Mouse (Mus musculus) heart, embryonic 16.5 days (tissue): ENCODE measurements around the gene Tmem221. TPM values are rescaled to one million over a fixed set of nuclear protein-coding genes. Genes with fewer than 3 reads are reported as not detected.
A peak's percentile ranks its signal among the peaks of the same experiment; 100 is the strongest.

Experiments
- ATAC-seq: fragments of 200-750 bp; cut with Nextera tagmentation; replicated peaks from 2 replicates; pipeline ENCODE4 v1.8.0; 2017; ENCODE audit warnings: moderate number of reproducible peaks; ENCODE audit not compliant: insufficient read depth, low FRiP score; ENCODE audit errors: extremely low read depth
- H3K27ac ChIP-seq: fragments of 300-500 bp; sonication (generic); 2 replicates; pipeline ENCODE4 v1.5.1; 2014; ENCODE audit warnings: mild to moderate bottlenecking, low read length, control low read depth, moderate library complexity
- H3K27me3 ChIP-seq: fragments of 300-500 bp; sonication (generic); 2 replicates; pipeline ENCODE4 v1.6.1; 2014; ENCODE audit warnings: low read length, mixed read lengths; ENCODE audit not compliant: control insufficient read depth, insufficient read depth
- H3K36me3 ChIP-seq: fragments of 300-500 bp; sonication (generic); 2 replicates; pipeline ENCODE4 v1.6.1; 2014; ENCODE audit not compliant: control insufficient read depth, insufficient read depth
- H3K4me1 ChIP-seq: fragments of 300-500 bp; sonication (generic); 2 replicates; pipeline ENCODE4 v1.6.1; 2014; ENCODE audit warnings: low read length, mixed read lengths; ENCODE audit not compliant: control insufficient read depth, insufficient read depth
- H3K4me2 ChIP-seq: fragments of 300-500 bp; sonication (generic); 2 replicates; pipeline ENCODE4 v1.6.1; 2014; ENCODE audit warnings: low read depth, mild to moderate bottlenecking, control low read depth, low read length
- H3K4me3 ChIP-seq: fragments of 300-500 bp; sonication (generic); 2 replicates; pipeline ENCODE4 v1.5.1; 2014; ENCODE audit warnings: mild to moderate bottlenecking, control low read depth, low read length
- H3K9ac ChIP-seq: fragments of 300-500 bp; sonication (generic); 2 replicates; pipeline ENCODE4 v1.6.1; 2014; ENCODE audit warnings: low read length, control low read depth
- H3K9me3 ChIP-seq: fragments of 300-500 bp; sonication (generic); replicated peaks from 2 replicates; pipeline ENCODE4 v1.6.1; 2016; ENCODE audit warnings: low read length; ENCODE audit not compliant: control insufficient read depth
- WGBS: fragments of 180-500 bp; shearing (Covaris S2); extraction: QIAGEN DNeasy Blood & Tissue Kit; methylation state at CpG from one replicate; pipeline ENCODE4 v1.1.7; 2014; 5-methylcytosine and 5-hydroxymethylcytosine counted together
- polyA plus RNA-seq: library from polyadenylated mRNA; unstranded; fragments of >200 nt; fragmentation: Nextera tagmentation; extraction: Ambion mirVana; gene quantifications from 2 replicates; pipeline ENCODE4 v1.2.1, GENCODE M21; 2015

Gene Tmem221
- polyA plus RNA-seq, 1 experiment from 2014 or later = 1.4 TPM

GRCm38 (mm10) chr8:71586891-71587290, 28.2 kb upstream of the Tmem221 start:
- Histone ChIP-seq H3K4me2 (no peak overlapping the region), H3K9me3 (no peaks in the 10 kb centered on the region), H3K27me3 (no peaks in the 10 kb centered on the region), H3K4me1 (peaks cover 8% of the 10 kb centered on the region; the same call in 1 of the 2 replicates), H3K4me3 (no peak overlapping the region), H3K27ac (no peak overlapping the region), H3K36me3 (0 out of 2 replicates have a peak, but pooled peaks cover 5% of the 10 kb centered on the region), H3K9ac (no peak overlapping the region)
- 70% methylated on average over 2 of the region's 2 CpGs for WGBS
- no peak for ATAC-seq

GRCm38 (mm10) chr8:71580201-71580600, 21.5 kb upstream of the Tmem221 start:
- H3K36me3 ChIP-seq = peaks cover 11% of the 10 kb centered on the region
- no peaks in the 10 kb centered on the region for H3K4me1 ChIP-seq
- WGBS = 55% methylated on average over 9 of the region's 9 CpGs
- no peak overlapping the region for H3K4me3 ChIP-seq
- H3K4me2 ChIP-seq = no peak overlapping the region
- H3K9me3 ChIP-seq = no peaks in the 10 kb centered on the region
- H3K27ac ChIP-seq = no peak overlapping the region
- no peaks in the 10 kb centered on the region for H3K27me3 ChIP-seq
- no peak for ATAC-seq
- H3K9ac ChIP-seq = no peak overlapping the region

GRCm38 (mm10) chr8:71579476-71579875, 20.8 kb upstream of the Tmem221 start:
- Histone ChIP-seq H3K4me2 (no peak overlapping the region), H3K9me3 (no peaks in the 10 kb centered on the region), H3K9ac (no peak overlapping the region), H3K27ac (no peak overlapping the region), H3K36me3 (peaks cover 7% of the 10 kb centered on the region), H3K4me3 (no peak overlapping the region), H3K4me1 (0 out of 2 replicates have a peak, but pooled peaks cover 2% of the 10 kb centered on the region), H3K27me3 (no peaks in the 10 kb centered on the region)
- 83% methylated on average over 14 of the region's 14 CpGs for WGBS
- ATAC-seq = no peak

- 71% methylated on average over 1 of the region's 1 CpGs for WGBS
- Histone ChIP-seq H3K4me3 (no peak overlapping the region), H3K4me2 (no peak overlapping the region), H3K9me3 (no peaks in the 10 kb centered on the region), H3K9ac (no peak overlapping the region), H3K27me3 (no peaks in the 10 kb centered on the region), H3K4me1 (0 out of 2 replicates have a peak, but pooled peaks cover 2% of the 10 kb centered on the region), H3K27ac (no peak overlapping the region), H3K36me3 (peaks cover 6% of the 10 kb centered on the region)
- ATAC-seq = no peak
Measured at GRCm38 (mm10) chr8:71579009-71579408, 20.3 kb upstream of the Tmem221 start.

GRCm38 (mm10) chr8:71577856-71578387, 19.3 kb upstream of the Tmem221 start:
- H3K9ac ChIP-seq = no peak overlapping the region
- no peak for ATAC-seq
- no peaks in the 10 kb centered on the region for H3K9me3 ChIP-seq
- no peak overlapping the region for H3K4me3 ChIP-seq
- H3K36me3 ChIP-seq = peaks cover 6% of the 10 kb centered on the region
- no peak overlapping the region for H3K4me2 ChIP-seq
- no peak overlapping the region for H3K27ac ChIP-seq
- peaks cover 7% of the 10 kb centered on the region; the same call in 1 of the 2 replicates for H3K4me1 ChIP-seq
- no peaks in the 10 kb centered on the region for H3K27me3 ChIP-seq
- 48% methylated on average over 4 of the region's 4 CpGs for WGBS

- Histone ChIP-seq H3K4me2 (no peak overlapping the region), H3K9me3 (no peaks in the 10 kb centered on the region), H3K27ac (no peak overlapping the region), H3K36me3 (no peaks in the 10 kb centered on the region), H3K4me3 (no peak overlapping the region), H3K4me1 (peaks cover 24% of the 10 kb centered on the region), H3K27me3 (no peaks in the 10 kb centered on the region), H3K9ac (no peak overlapping the region)
- 35% methylated on average over 1 of the region's 1 CpGs for WGBS
- no peak for ATAC-seq
Measured at GRCm38 (mm10) chr8:71575020-71575419, 16.3 kb upstream of the Tmem221 start.

GRCm38 (mm10) chr8:71574426-71574825, 15.8 kb upstream of the Tmem221 start:
- Histone ChIP-seq H3K27me3 (no peaks in the 10 kb centered on the region), H3K4me1 (peaks cover 25% of the 10 kb centered on the region), H3K4me2 (no peak overlapping the region), H3K27ac (no peak overlapping the region), H3K9me3 (no peaks in the 10 kb centered on the region), H3K36me3 (no peaks in the 10 kb centered on the region), H3K4me3 (no peak overlapping the region), H3K9ac (no peak overlapping the region)
- ATAC-seq = no peak
- 57% methylated on average over 7 of the region's 7 CpGs for WGBS

GRCm38 (mm10) chr8:71572847-71573633, 14.4 kb upstream of the Tmem221 start:
- 0 out of 2 replicates have a peak overlapping the region, but pooled peaks have one; percentile 7 for H3K27ac ChIP-seq
- H3K4me2 ChIP-seq = 0 out of 2 replicates have a peak overlapping the region, but pooled peaks have one; percentile 10
- WGBS = 64% methylated on average over 9 of the region's 9 CpGs
- no peaks in the 10 kb centered on the region for H3K27me3 ChIP-seq
- no peaks in the 10 kb centered on the region for H3K36me3 ChIP-seq
- no peak for ATAC-seq
- H3K9ac ChIP-seq = peak overlapping the region; percentile 30; the same call in 1 of the 2 replicates
- no peaks in the 10 kb centered on the region for H3K9me3 ChIP-seq
- H3K4me3 ChIP-seq = no peak overlapping the region
- H3K4me1 ChIP-seq = peaks cover 38% of the 10 kb centered on the region

- H3K9ac ChIP-seq = no peak overlapping the region
- H3K4me1 ChIP-seq = peaks cover 38% of the 10 kb centered on the region
- no peaks in the 10 kb centered on the region for H3K36me3 ChIP-seq
- H3K4me3 ChIP-seq = no peak overlapping the region
- no peaks in the 10 kb centered on the region for H3K27me3 ChIP-seq
- H3K4me2 ChIP-seq = no peak overlapping the region
- no peak for ATAC-seq
- 84% methylated on average over 2 of the region's 2 CpGs for WGBS
- H3K27ac ChIP-seq = no peak overlapping the region
- H3K9me3 ChIP-seq = no peaks in the 10 kb centered on the region
Measured at GRCm38 (mm10) chr8:71572077-71572476, 13.4 kb upstream of the Tmem221 start.
